Mouse (Mus musculus) gastrocnemius, adult 2 months (tissue): ENCODE data around the gene Cdkal1. TPM values are rescaled to one million over a fixed set of nuclear protein-coding genes. Genes with fewer than 3 reads are reported as not detected.

ENCODE experiments used
- DNase-seq: peaks from one replicate; pipeline ENCODE4 v3.0.0; 2022
- H3K27ac ChIP-seq: fragments of 200-600 bp; 2 replicates; pipeline ENCODE4 v1.8.1; 2022; ENCODE audit warnings: mild to moderate bottlenecking
- H3K4me3 ChIP-seq: fragments of 200-600 bp; 2 replicates; pipeline ENCODE4 v1.8.1; 2022; ENCODE audit warnings: mild to moderate bottlenecking, moderate library complexity
- CTCF ChIP-seq: fragments of 200-600 bp; IDR thresholded peaks from 2 replicates; pipeline ENCODE4 v1.8.1; 2022; ENCODE audit warnings: antibody characterized with exemption, mild to moderate bottlenecking, moderate library complexity
- intact Hi-C: fragments of 180-260 bp; cut with DNase I; formaldehyde crosslinking; loops from one replicate; pipeline ENCODE4 v1.15.1; 2025
- total RNA-seq, 2 experiments: library from RNA; stranded (reverse); gene quantifications; 2 replicates each; pipeline ENCODE4 v1.2.3; 2021

Gene Cdkal1
- total RNA-seq, 2 experiments from 2014 or later = 35.4 to 35.5 TPM

DNA sequence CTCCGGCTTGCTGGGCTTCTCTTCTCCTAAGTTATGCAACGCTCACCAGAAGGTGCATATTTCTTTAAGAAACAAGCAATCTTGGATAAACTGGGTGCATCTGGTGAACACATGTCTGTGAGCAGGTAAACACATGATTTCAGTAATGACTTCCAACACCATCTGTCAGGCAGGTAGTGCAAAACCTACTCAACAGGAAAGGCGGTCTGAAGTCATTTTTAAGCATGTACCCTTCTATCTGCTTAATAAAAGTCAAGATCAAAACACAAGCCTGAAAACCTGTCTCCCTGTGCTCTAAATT lies 108.2 kb downstream of the Cdkal1 start:
- intact Hi-C loops = no loop called here
- no peak for TF ChIP-seq CTCF
- no peak for DNase-seq
- Histone ChIP-seq H3K27ac (no peak overlapping the region), H3K4me3 (no peak overlapping the region)

DNA sequence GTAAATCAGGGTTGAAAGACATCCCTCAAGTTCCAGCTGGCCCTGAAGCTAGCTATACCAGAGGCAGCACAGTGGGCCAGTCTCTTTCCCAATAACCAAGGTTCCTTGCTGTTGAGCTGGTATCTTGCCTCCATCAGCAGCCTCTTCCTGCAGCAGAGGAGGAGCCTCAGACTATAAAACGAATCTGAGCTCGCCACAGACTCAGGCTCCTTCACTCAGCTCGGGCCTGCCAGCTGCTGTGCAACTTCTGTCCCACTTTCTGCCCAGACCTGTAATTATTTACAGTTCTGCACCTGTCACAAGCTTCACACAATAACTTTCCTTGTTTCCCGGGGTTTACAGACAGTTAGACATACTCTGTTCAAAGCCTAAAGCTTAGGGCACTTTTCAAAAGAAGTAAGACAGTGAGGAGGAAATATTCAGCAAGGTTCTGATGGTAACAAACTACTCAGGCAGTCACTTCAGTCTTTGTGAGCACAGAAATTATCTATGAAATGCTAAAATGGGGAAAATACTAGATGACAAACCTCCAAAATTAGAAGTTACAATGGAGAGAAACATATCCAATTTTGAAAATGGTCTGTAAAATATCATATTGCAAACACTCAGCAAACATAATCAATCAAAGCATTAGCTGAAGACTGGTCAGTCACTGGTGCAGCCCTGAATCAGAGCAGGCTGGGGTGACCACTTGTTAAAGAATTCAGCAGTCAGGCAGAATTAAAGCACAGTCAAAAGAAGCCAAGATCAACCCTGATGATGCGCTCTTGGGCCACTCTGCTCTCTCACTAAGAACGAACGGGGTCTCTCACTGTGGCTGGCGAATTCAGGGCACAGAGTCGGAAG lies 108.8 kb downstream of the Cdkal1 start:
- no peak for TF ChIP-seq CTCF
- Histone ChIP-seq H3K27ac (0 out of 2 replicates have a peak overlapping the region, but pooled peaks have one; percentile 3), H3K4me3 (no peak overlapping the region)
- intact Hi-C loops = no loop called here
- DNase-seq = peak; percentile 23

GRCm38 (mm10) chr13:29745073-29745472 lies 110.4 kb downstream of the Cdkal1 start:
- no peak overlapping the region for H3K27ac ChIP-seq
- no peak for DNase-seq
- H3K4me3 ChIP-seq = no peak overlapping the region
- intact Hi-C loops = no loop called here
- TF ChIP-seq CTCF = no peak

- no peak overlapping the region for H3K27ac ChIP-seq
- peak; percentile 12; the same call in 1 of the 2 replicates for TF ChIP-seq CTCF
- intact Hi-C loops = no loop called here
- no peak for DNase-seq
- no peak overlapping the region for H3K4me3 ChIP-seq
These were observed 111.3 kb downstream of the Cdkal1 start for GRCm38 (mm10) chr13:29744188-29744587.

DNA sequence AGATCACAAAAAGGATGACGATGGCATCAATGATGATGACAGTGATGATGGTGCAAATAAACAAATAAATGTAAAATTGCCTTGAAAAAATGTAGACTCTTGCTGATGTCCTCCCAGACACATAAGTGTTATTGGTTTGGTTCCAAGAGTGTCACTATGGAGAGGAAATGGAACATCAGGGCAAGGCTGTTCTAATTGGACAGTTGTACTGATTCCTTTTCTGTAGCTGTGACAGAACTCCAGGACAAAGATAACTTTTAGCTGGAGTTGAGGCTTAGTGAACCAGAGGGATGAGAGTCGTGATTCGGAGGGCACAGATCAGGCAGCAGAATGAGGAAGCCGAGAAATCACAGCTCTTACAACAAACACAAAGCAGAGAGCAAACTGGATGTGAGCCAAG lies 111.7 kb downstream of the Cdkal1 start:
- intact Hi-C loops = no loop called here
- TF ChIP-seq CTCF = no peak
- H3K4me3 ChIP-seq = no peak overlapping the region
- no peak for DNase-seq
- H3K27ac ChIP-seq = no peak overlapping the region

- Histone ChIP-seq H3K27ac (peak overlapping the region; percentile 12; the same call in 1 of the 2 replicates), H3K4me3 (no peak overlapping the region)
- DNase-seq = no peak
- TF ChIP-seq CTCF = no peak
- intact Hi-C loops = no loop called here
These were observed 117.6 kb downstream of the Cdkal1 start for GRCm38 (mm10) chr13:29737675-29738461.

DNA sequence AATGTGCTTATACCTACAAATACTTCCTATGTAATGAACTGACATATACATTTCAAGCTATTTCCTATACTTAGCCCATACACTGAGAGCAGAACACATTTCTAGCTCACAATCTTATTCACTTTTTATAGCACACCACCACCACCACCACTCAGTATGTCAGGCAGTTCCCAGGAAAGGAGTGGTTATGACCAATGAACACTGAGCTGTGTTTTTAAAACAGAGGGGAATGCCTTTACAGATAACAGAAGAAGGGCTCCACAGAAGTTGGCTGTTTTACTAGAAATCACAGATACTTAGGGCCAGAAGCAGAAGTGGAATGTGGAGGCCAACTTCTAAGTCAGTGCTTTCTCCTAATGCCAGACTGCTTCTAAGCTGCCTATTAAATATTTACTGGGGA lies 121.0 kb downstream of the Cdkal1 start:
- H3K4me3 ChIP-seq = no peak overlapping the region
- TF ChIP-seq CTCF = no peak
- no peak overlapping the region for H3K27ac ChIP-seq
- intact Hi-C loops = no loop called here
- no peak for DNase-seq

GRCm38 (mm10) chr13:29726154-29726825 lies 129.2 kb downstream of the Cdkal1 start:
- intact Hi-C loops = no loop called here
- H3K27ac ChIP-seq = no peak overlapping the region
- DNase-seq = no peak
- no peak for TF ChIP-seq CTCF
- no peak overlapping the region for H3K4me3 ChIP-seq

DNA sequence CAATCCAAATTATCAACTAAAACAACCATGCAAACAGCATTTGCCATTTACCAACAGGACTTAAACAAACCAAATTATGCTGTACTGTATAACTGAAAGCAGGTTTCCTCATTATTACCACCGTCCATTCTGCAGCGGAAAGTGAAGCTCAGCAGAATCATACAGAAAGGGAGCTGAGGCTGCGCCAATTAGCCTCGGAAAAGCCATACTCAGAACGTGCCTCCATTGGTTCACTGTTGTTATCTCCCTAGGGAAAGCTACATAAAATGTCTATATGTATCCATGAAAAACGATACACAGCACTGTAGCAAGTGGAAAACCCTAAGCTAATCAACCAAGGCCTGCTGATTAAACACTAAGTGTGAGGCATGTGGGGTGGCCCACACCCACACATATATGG lies 130.6 kb downstream of the Cdkal1 start:
- Histone ChIP-seq H3K27ac (no peak overlapping the region), H3K4me3 (no peak overlapping the region)
- intact Hi-C loops = no loop called here
- DNase-seq = no peak
- no peak for TF ChIP-seq CTCF

- Histone ChIP-seq H3K27ac (no peak overlapping the region), H3K4me3 (no peak overlapping the region)
- intact Hi-C loops = no loop called here
- TF ChIP-seq CTCF = no peak
- no peak for DNase-seq
These were observed 132.3 kb downstream of the Cdkal1 start for GRCm38 (mm10) chr13:29723150-29723549.

GRCm38 (mm10) chr13:29721206-29721605 lies 134.3 kb downstream of the Cdkal1 start:
- Histone ChIP-seq H3K27ac (no peak overlapping the region), H3K4me3 (no peak overlapping the region)
- intact Hi-C loops = no loop called here
- no peak for TF ChIP-seq CTCF
- DNase-seq = no peak

- intact Hi-C loops = no loop called here
- no peak overlapping the region for H3K4me3 ChIP-seq
- no peak overlapping the region for H3K27ac ChIP-seq
- no peak for DNase-seq
- no peak for TF ChIP-seq CTCF
These were observed 138.9 kb downstream of the Cdkal1 start for GRCm38 (mm10) chr13:29716550-29716949.
